Mouse (Mus musculus): ENCODE results near the gene Ntf3.

- TF ChIP-seq EP300 (IDR thresholded peaks at IDR 0.05; ENCODE audit: low read depth in 1 of 2, low read length in 2 of 2) (no peak), ZNF384 (IDR thresholded peaks at IDR 0.05; ENCODE audit: low read depth, low read length) (no peak), CTCF (IDR thresholded peaks at IDR 0.05 in 2 of 3, conservative IDR thresholded peaks at IDR 0.05 in 1 of 3; ENCODE audit: control insufficient read depth in 1 of 3, insufficient read depth in 1 of 3, low read depth in 2 of 3, low read length in 3 of 3, poor library complexity in 1 of 3, severe bottlenecking in 1 of 3) (no peak), ZC3H11A (IDR thresholded peaks at IDR 0.05; ENCODE audit: low read depth, low read length) (no peak), ZMIZ1 (IDR thresholded peaks at IDR 0.05; ENCODE audit: low read depth, low read length) (no peak)
These were observed 24.6 kb downstream of the Ntf3 start for GRCm38 (mm10) chr6:126142021-126142554.
